Mouse (Mus musculus) heart, postnatal 0 days (tissue): ENCODE results near the gene Atp11b.

Experiments used
- CTCF ChIP-seq: IDR thresholded peaks from 2 replicates; pipeline ENCODE4 v1.5.1; 2016; ENCODE audit warnings: antibody characterized with exemption, control low read depth, low read depth
- EP300 ChIP-seq: IDR thresholded peaks from 2 replicates; pipeline ENCODE4 v1.6.1; 2016; ENCODE audit warnings: antibody characterized with exemption, low read depth

DNA sequence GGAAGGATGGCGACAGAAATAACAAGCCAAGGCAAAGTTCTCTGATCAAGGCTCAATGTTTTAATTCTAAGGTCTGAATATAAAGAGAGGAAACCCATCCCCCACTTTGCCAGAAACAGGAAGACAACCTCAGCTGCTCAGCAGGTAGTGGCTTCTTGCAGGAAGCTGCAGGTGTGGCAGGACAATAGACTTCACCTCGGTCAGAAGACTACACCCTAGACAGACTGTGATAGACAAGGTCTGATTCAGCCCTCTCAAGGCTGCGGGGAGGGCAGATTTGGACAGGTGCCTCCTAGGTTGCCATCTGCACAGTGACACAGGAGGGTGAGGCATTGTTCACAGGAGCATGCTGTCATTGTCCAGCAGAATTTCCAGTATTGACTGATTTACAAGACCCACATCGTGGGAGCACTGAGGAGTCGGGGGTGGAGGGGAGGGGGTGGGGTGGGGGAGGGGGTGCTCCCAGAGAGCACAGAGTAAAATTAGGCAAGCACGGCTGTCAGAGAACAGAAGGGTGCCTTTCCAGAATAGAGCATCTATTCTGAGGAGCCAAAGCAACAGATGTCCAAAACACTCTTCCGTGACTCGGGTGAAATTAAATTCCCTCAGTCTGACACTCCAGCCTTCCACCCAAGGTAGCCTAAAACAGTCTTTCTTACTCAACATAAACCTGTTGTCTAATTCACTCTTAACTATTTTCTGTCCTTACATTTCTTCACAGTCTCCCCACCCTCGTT lies 30.2 kb upstream of the Atp11b start:
- TF ChIP-seq CTCF (no peak), EP300 (no peak)
